Comparison of ENCODE assay signal across 1 mouse cellular context in the genomic region with DNA sequence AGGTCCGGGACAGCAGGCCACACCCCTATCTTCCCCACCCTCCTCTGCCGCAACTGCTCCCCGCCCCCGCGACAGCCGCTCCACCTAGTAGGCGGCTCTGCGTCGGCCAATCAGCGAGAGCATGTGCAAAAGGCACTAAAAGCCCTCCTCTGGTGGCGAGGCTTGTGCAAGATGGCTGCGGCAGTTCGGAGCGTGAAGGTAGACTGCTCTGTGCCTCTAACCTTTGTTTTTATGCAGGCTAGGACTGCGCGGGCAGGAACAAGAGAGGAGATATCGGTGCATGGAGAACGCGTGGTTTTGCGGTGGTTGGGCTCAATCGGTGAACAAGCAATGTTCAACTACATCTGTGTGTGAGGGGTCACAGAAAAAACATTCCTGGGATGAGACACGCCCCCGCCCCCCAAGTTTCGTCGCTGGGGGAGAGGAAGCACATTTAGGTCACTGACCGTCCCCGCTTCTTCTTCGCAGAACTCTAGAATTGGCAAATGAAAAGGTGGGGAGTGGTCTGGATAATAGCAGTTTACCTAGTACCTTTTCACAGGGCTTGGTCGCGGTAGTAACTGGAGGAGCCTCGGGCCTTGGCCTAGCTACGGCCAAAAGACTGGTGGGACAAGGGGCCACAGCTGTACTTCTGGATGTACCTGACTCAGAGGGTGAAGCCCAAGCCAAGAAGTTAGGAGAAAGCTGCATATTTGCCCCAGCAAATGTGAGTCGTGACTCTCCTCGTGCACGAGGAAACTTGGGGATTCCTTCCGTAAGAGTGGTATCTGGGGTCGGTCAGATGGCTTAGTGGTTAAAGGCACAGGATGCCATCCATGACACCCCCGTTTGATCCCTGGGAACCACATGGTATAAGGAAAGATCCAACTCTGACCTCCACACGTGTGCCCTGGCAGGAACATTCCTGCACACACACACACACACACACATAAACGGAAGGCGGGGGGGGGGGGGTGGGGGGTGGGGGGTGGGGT.
TF ChIP-seq lines count a peak whose summit lies in the region.

Hsd17b10 (plus strand) TSS at position 109 of the 974 bp plus-strand sequence.

TF ChIP-seq in CH12.LX, 34 proteins besides CTCF, POLR2A, EP300 and RAD21 (continued from another document):
- no peak for TF ChIP-seq E2F4 (IDR thresholded peaks at IDR 0.05; ENCODE audit: insufficient replicate concordance, low read depth, low read length)
- peak; percentile 57; the same call in 1 of the 2 replicates for TF ChIP-seq MXI1 (IDR thresholded peaks at IDR 0.05; ENCODE audit: low read depth, low read length)
- TF ChIP-seq NRF1 (IDR thresholded peaks at IDR 0.05; ENCODE audit: low read depth, low read length), result peak; percentile 44; the same call in 1 of the 2 replicates
- 0 out of 2 replicates have a peak, but pooled peaks have one; percentile 33 for TF ChIP-seq MAZ (IDR thresholded peaks at IDR 0.05; ENCODE audit: low read depth, low read length)
- no peak for TF ChIP-seq HCFC1 (IDR thresholded peaks at IDR 0.05; ENCODE audit: low read depth, low read length)
- no peak for TF ChIP-seq ELF1 (IDR thresholded peaks at IDR 0.05; ENCODE audit: low read depth, low read length)
- no peak for TF ChIP-seq RCOR1 (conservative IDR thresholded peaks at IDR 0.05; ENCODE audit: low read depth, low read length)
- no peak for TF ChIP-seq PAX5 (IDR thresholded peaks at IDR 0.05; ENCODE audit: low read length)
- no peak for TF ChIP-seq MAX (IDR thresholded peaks at IDR 0.05; ENCODE audit: low read length)
- no peak for TF ChIP-seq KAT2A (IDR thresholded peaks at IDR 0.05; ENCODE audit: insufficient replicate concordance, low read length)
- no peak for TF ChIP-seq GABPA (IDR thresholded peaks at IDR 0.05; ENCODE audit: insufficient replicate concordance, low read depth, low read length)
- no peak for TF ChIP-seq UBTF (IDR thresholded peaks at IDR 0.05; ENCODE audit: low read depth, low read length)
- TF ChIP-seq BHLHE40 (IDR thresholded peaks at IDR 0.05; ENCODE audit: low read depth, low read length), result no peak
- TF ChIP-seq POLR2AphosphoS2 (IDR thresholded peaks at IDR 0.05; ENCODE audit: low read depth, low read length), result no peak
- TF ChIP-seq SMC3 (IDR thresholded peaks at IDR 0.05; ENCODE audit: low read depth, low read length), result no peak
- no peak for TF ChIP-seq IRF4 (IDR thresholded peaks at IDR 0.05; ENCODE audit: low read depth, low read length)
- TF ChIP-seq USF2 (conservative IDR thresholded peaks at IDR 0.05; ENCODE audit: low read depth, low read length), result no peak
- no peak for TF ChIP-seq MAFK (IDR thresholded peaks at IDR 0.05; ENCODE audit: insufficient replicate concordance, low read length)
- peak; percentile 45; the same call in 1 of the 2 replicates for TF ChIP-seq SIN3A (IDR thresholded peaks at IDR 0.05; ENCODE audit: low read length)
- TF ChIP-seq ZNF384 (IDR thresholded peaks at IDR 0.05; ENCODE audit: low read depth, low read length), result no peak
- no peak for TF ChIP-seq ZKSCAN1 (IDR thresholded peaks at IDR 0.05; ENCODE audit: borderline replicate concordance, low read depth, low read length)
- TF ChIP-seq TBP (conservative IDR thresholded peaks at IDR 0.05; ENCODE audit: low read depth, low read length), result peak; percentile 69; the same call in 1 of the 2 replicates
- peak; percentile 52; the same call in 1 of the 2 replicates for TF ChIP-seq NELFE (IDR thresholded peaks at IDR 0.05; ENCODE audit: low read depth, low read length)
- TF ChIP-seq ZC3H11A (IDR thresholded peaks at IDR 0.05; ENCODE audit: low read depth, low read length), result no peak
- TF ChIP-seq CHD2 (IDR thresholded peaks at IDR 0.05; ENCODE audit: low read length), result no peak
- no peak for TF ChIP-seq JUND (conservative IDR thresholded peaks at IDR 0.05; ENCODE audit: low read depth, low read length)
- peak; percentile 64 for TF ChIP-seq TCF12 (IDR thresholded peaks at IDR 0.05; ENCODE audit: low read depth, low read length)
- no peak for TF ChIP-seq MYC (IDR thresholded peaks at IDR 0.05; ENCODE audit: low read depth, low read length)
- TF ChIP-seq ZMIZ1 (IDR thresholded peaks at IDR 0.05; ENCODE audit: low read depth, low read length), result no peak
- TF ChIP-seq JUN (IDR thresholded peaks at IDR 0.05; ENCODE audit: insufficient read depth, low read depth, low read length), result no peak
- TF ChIP-seq CHD1 (IDR thresholded peaks at IDR 0.05; ENCODE audit: low read depth, low read length), result no peak
